Mouse (Mus musculus): Measurements from ENCODE around the gene Tmem179.
A peak's percentile ranks its signal among the peaks of the same experiment; 100 is the strongest.

The Tmem179 gene

GRCm38 (mm10) chr12:112516697-112517337 is at the start of gene Tmem179:
Gene Tmem179 (minus strand): TSS chr12:112516747.
- DNase-seq: no peak

GRCm38 (mm10) chr12:112563011-112563410 is 46.5 kb upstream of the Tmem179 start:
- DNase-seq: peak; percentile 46 to 51

GRCm38 (mm10) chr12:112562462-112562861 is 45.9 kb upstream of the Tmem179 start:
- DNase-seq: peak in 1 of 2 experiments; percentile 14

GRCm38 (mm10) chr12:112561163-112561562 is 44.6 kb upstream of the Tmem179 start:
- DNase-seq: no peak

- DNase-seq: peak; percentile 32 to 40
Measured at GRCm38 (mm10) chr12:112560176-112560797, 43.7 kb upstream of the Tmem179 start.

- DNase-seq: no peak
Measured at GRCm38 (mm10) chr12:112559671-112560070, 43.1 kb upstream of the Tmem179 start.

- no peak for DNase-seq
Measured at GRCm38 (mm10) chr12:112559231-112559630, 42.7 kb upstream of the Tmem179 start.

GRCm38 (mm10) chr12:112557219-112557618 is 40.7 kb upstream of the Tmem179 start:
- no peak for DNase-seq

GRCm38 (mm10) chr12:112556531-112557060 is 40.0 kb upstream of the Tmem179 start:
- DNase-seq: no peak

GRCm38 (mm10) chr12:112554900-112555299 is 38.4 kb upstream of the Tmem179 start:
- no peak for DNase-seq

- DNase-seq: no peak
Measured at GRCm38 (mm10) chr12:112552520-112552919, 36.0 kb upstream of the Tmem179 start.

- DNase-seq: peak; percentile 92 to 93
Measured at GRCm38 (mm10) chr12:112551861-112552375, 35.4 kb upstream of the Tmem179 start.

GRCm38 (mm10) chr12:112549287-112549686 is 32.7 kb upstream of the Tmem179 start:
- DNase-seq: no peak

GRCm38 (mm10) chr12:112546110-112546509 is 29.6 kb upstream of the Tmem179 start:
- no peak for DNase-seq

- no peak for DNase-seq
Measured at GRCm38 (mm10) chr12:112544946-112545701, 28.6 kb upstream of the Tmem179 start.

- no peak for DNase-seq
Measured at GRCm38 (mm10) chr12:112543941-112544340, 27.4 kb upstream of the Tmem179 start.

GRCm38 (mm10) chr12:112542920-112543300 is 26.4 kb upstream of the Tmem179 start:
- peak; percentile 88 to 89 for DNase-seq

GRCm38 (mm10) chr12:112542257-112542919 is 25.8 kb upstream of the Tmem179 start:
- no peak for DNase-seq

GRCm38 (mm10) chr12:112541483-112542091 is 25.0 kb upstream of the Tmem179 start:
- DNase-seq: no peak

- no peak for DNase-seq
Measured at GRCm38 (mm10) chr12:112540321-112540720, 23.8 kb upstream of the Tmem179 start.

GRCm38 (mm10) chr12:112539466-112539965 is 23.0 kb upstream of the Tmem179 start:
- DNase-seq: no peak

GRCm38 (mm10) chr12:112538356-112538755 is 21.8 kb upstream of the Tmem179 start:
- DNase-seq: no peak
